ENCODE assay signal across 8 mouse cellular contexts in the genomic region with DNA sequence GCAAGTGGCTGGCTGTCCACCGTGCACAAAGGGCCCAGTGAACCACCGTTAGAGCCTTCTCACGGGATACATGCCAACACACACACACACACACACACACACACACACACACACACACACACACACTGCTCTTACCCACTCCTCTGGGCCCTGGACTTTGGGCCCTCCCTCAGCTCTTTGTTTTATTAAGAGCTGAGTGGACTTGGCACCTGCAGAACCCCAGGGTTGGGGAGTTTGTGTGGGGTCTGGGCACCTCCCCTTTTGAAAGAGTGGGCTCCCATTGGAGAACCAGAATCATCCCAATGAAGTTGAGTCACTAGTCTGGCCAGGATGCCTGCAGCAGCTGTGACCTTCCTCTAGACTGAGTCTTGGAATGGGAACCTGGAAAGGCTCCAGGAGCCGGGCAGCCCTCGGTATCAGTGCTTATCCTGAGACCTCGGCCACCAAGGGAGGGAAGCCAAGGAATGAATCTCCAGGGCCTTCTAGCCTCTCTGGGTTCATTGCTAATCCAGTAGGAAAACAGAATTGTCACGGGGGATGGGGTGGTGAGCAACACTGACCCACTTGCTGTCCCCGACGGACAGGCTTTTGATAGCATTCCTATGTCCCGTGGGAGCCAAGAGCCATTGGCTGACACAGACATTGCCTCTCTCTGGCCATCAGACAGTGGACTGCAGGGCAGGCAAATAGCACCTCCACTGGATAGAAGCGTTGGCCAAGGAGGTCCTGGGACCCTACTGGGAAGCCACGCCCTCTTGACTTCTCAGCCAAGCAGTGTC. TPM values are rescaled to one million over a fixed set of nuclear protein-coding genes. Genes with fewer than 3 reads are reported as not detected.
DNase-seq lines count a peak whose midpoint lies in the region; ATAC-seq and TF ChIP-seq lines count a peak whose summit lies in the region.

No protein-coding gene starts in this region.

- peaks cover 10% of the 10 kb centered on the region for H3K4me1 ChIP-seq in forebrain, embryonic 15.5 days
- peaks cover 8% of the 10 kb centered on the region for H3K4me1 ChIP-seq in hindbrain, embryonic 14.5 days (replicated peaks; ENCODE audit: control insufficient read depth, insufficient read depth, low read length)
- peaks cover 19% of the 10 kb centered on the region for H3K4me1 ChIP-seq in liver, adult 2 months (ENCODE audit: control insufficient read depth, insufficient read depth, low read length)

- no peak overlapping the region for H3K27ac ChIP-seq in forebrain, embryonic 15.5 days (replicated peaks)
- H3K27ac ChIP-seq in hindbrain, embryonic 14.5 days: no peak overlapping the region; the same call in 1 of the 2 replicates
- peak overlapping the region; percentile 81 for H3K27ac ChIP-seq in liver, adult 2 months (replicated peaks; ENCODE audit: insufficient read depth, low read depth, low read length)

- H3K4me3 ChIP-seq in forebrain, embryonic 15.5 days: no peak overlapping the region
- H3K4me3 ChIP-seq in hindbrain, embryonic 14.5 days (replicated peaks; ENCODE audit: low read length): no peak overlapping the region
- no peak overlapping the region for H3K4me3 ChIP-seq in liver, adult 2 months (ENCODE audit: insufficient read depth, low read depth, low read length)
- H3K4me3 ChIP-seq in myocyte: no peak overlapping the region

- H3K4me2 ChIP-seq in forebrain, embryonic 15.5 days (replicated peaks): no peak overlapping the region
- no peak overlapping the region for H3K4me2 ChIP-seq in hindbrain, embryonic 14.5 days (replicated peaks)
- peak overlapping the region; percentile 75 for H3K4me2 ChIP-seq in myocyte (ENCODE audit: low read depth)

- H3K36me3 ChIP-seq in forebrain, embryonic 15.5 days: no peaks in the 10 kb centered on the region
- no peaks in the 10 kb centered on the region for H3K36me3 ChIP-seq in hindbrain, embryonic 14.5 days (replicated peaks; ENCODE audit: control insufficient read depth, insufficient read depth)
- H3K36me3 ChIP-seq in liver, adult 2 months (ENCODE audit: control insufficient read depth, insufficient read depth, low read length): no peaks in the 10 kb centered on the region
- peaks cover 4% of the 10 kb centered on the region for H3K36me3 ChIP-seq in myocyte (ENCODE audit: control insufficient read depth, insufficient read depth)

- no peak; the same call in 1 of the 2 replicates for TF ChIP-seq CTCF in liver, adult 2 months (IDR thresholded peaks at IDR 0.05; ENCODE audit: low read depth, low read length)

- no peaks in the 10 kb centered on the region; the same call in 1 of the 2 replicates for H3K79me2 ChIP-seq in liver, adult 2 months (ENCODE audit: control insufficient read depth, insufficient read depth, low read length)
- H3K79me2 ChIP-seq in myocyte (ENCODE audit: control insufficient read depth, insufficient read depth): no peaks in the 10 kb centered on the region

- TF ChIP-seq POLR2A in liver, adult 2 months (IDR thresholded peaks at IDR 0.05; ENCODE audit: extremely low read depth, insufficient read depth, low read length): no peak
- no peak for TF ChIP-seq POLR2A in myocyte (IDR thresholded peaks at IDR 0.05; ENCODE audit: insufficient read length, low read depth)

- H3K9me3 ChIP-seq in forebrain, embryonic 15.5 days: no peaks in the 10 kb centered on the region
- H3K9me3 ChIP-seq in hindbrain, embryonic 14.5 days (ENCODE audit: control insufficient read depth, low read length): no peaks in the 10 kb centered on the region

- H3K27me3 ChIP-seq in forebrain, embryonic 15.5 days: no peaks in the 10 kb centered on the region
- no peaks in the 10 kb centered on the region for H3K27me3 ChIP-seq in hindbrain, embryonic 14.5 days (ENCODE audit: control insufficient read depth, insufficient read depth, low read length)
- H3K27me3 ChIP-seq in liver, adult 2 months (ENCODE audit: control insufficient read depth, insufficient read depth, low read length): no peaks in the 10 kb centered on the region
- H3K27me3 ChIP-seq in myocyte (ENCODE audit: control insufficient read depth, insufficient read depth, insufficient read length): no peaks in the 10 kb centered on the region

- ATAC-seq in forebrain, embryonic 15.5 days (replicated peaks): 0 out of 2 replicates have a peak, but pooled peaks have one; percentile 32
- peak; percentile 67; the same call in 1 of the 2 replicates for ATAC-seq in hindbrain, embryonic 14.5 days (ENCODE audit: low FRiP score)
- ATAC-seq in activated CD4-positive, CD25-positive, alpha-beta regulatory T cell, adult 4 months: no peak

- peak; percentile 73 for DNase-seq in NIH3T3 (ENCODE audit: low read depth)
- DNase-seq in adrenal gland, postnatal 14 days: peak; percentile 96
- DNase-seq in hindbrain, embryonic 14.5 days (ENCODE audit: low spot score): no peak
- peak; percentile 92 for DNase-seq in liver, adult 2 months (ENCODE audit: extremely low read depth, low read depth, low spot score)
- no peak for DNase-seq in embryo, embryonic 11 days

- H3ac ChIP-seq in myocyte (ENCODE audit: control insufficient read depth, insufficient read length): no peak overlapping the region

- no peak overlapping the region for H3K9ac ChIP-seq in forebrain, embryonic 15.5 days (replicated peaks)
- no peak overlapping the region for H3K9ac ChIP-seq in hindbrain, embryonic 14.5 days
- H3K9ac ChIP-seq in liver, adult 2 months (ENCODE audit: low read depth, low read length): peak overlapping the region; percentile 5; the same call in 1 of the 2 replicates

- 58% methylated on average over 12 of the region's 12 CpGs for WGBS in forebrain, embryonic 15.5 days
- 62% methylated on average over 12 of the region's 12 CpGs for WGBS in hindbrain, embryonic 14.5 days
- 7% methylated on average over 12 of the region's 12 CpGs for WGBS in liver, adult 2 months

TF ChIP-seq in myocyte, 11 proteins besides CTCF, POLR2A, EP300 and RAD21:
- no peak for TF ChIP-seq MAX (IDR thresholded peaks at IDR 0.05; ENCODE audit: low read depth)
- TF ChIP-seq TCF12 (IDR thresholded peaks at IDR 0.05; ENCODE audit: insufficient read depth, poor library complexity, severe bottlenecking): peak; percentile 40
- TF ChIP-seq SRF (IDR thresholded peaks at IDR 0.05; ENCODE audit: control insufficient read depth, insufficient read length, low read depth): no peak
- TF ChIP-seq MYOG (IDR thresholded peaks at IDR 0.05; ENCODE audit: control insufficient read depth in 1 of 3, insufficient read depth in 1 of 3, insufficient read length in 2 of 3, low read depth in 2 of 3): peak; percentile 42 to 75 (median 51)
- peak; percentile 54 to 85 (median 84) for TF ChIP-seq MYOD1 (IDR thresholded peaks at IDR 0.05; ENCODE audit: control insufficient read depth in 1 of 3, insufficient read length in 2 of 3, low read depth in 2 of 3)
- TF ChIP-seq POLR2AphosphoS2 (IDR thresholded peaks at IDR 0.05; ENCODE audit: insufficient read length, low read depth): no peak

RNA-seq across cellular contexts. Expression of gene Umps, which starts 50.2 kb away (rescaled TPM):
- total RNA-seq in adrenal gland, postnatal 14 days (2021): 38.2 and 40.3 TPM in 2 replicates
- polyA plus RNA-seq in forebrain, embryonic 15.5 days (2015; fragmentation: Nextera tagmentation; extraction: Ambion mirVana): 32.9 and 34.5 TPM in 2 replicates
- polyA plus RNA-seq in hindbrain, embryonic 14.5 days (2014; fragmentation: Nextera tagmentation; extraction: Ambion mirVana): 24.2 and 28.5 TPM in 2 replicates
- total RNA-seq in liver, adult 2 months (2014; rRNA removed): 25.4 and 26.5 TPM in 2 replicates
- 12.9 and 14.9 TPM in 2 replicates for polyA plus RNA-seq in liver, adult 2 months (2012; rRNA removed)
- polyA plus RNA-seq in myocyte (2012; fragmentation: generic; extraction: Trizol): 18.9 TPM
- 10 to 100 TPM; 27.4 to 37.8 TPM for polyA plus RNA-seq in activated CD4-positive, CD25-positive, alpha-beta regulatory T cell, adult 4 months (2017; shearing (Covaris generic))

Comparison
In these comparisons a context has a peak if more than half of its experiments do, and no peak if none do; other contexts are left out.
1. DNase-seq: peak in NIH3T3 (single experiment), adrenal gland, postnatal 14 days (single experiment) and liver, adult 2 months (single experiment); none in hindbrain, embryonic 14.5 days (single experiment) and embryo, embryonic 11 days (single experiment).